Mouse (Mus musculus) lung, adult 18-20 months (tissue): ENCODE results near the gene Ldhb.
"Not testable (repeated sequence)": the region's sequence is repeated elsewhere in the genome, so short reads cannot be mapped to it uniquely, and the experiment has no call there.

Source experiments
- DNase-seq, 2 experiments: peaks; one replicate each; pipeline ENCODE4 v3.0.0; 2022; ENCODE audit warnings: mixed read lengths in 2 of 2

The Ldhb gene

DNA sequence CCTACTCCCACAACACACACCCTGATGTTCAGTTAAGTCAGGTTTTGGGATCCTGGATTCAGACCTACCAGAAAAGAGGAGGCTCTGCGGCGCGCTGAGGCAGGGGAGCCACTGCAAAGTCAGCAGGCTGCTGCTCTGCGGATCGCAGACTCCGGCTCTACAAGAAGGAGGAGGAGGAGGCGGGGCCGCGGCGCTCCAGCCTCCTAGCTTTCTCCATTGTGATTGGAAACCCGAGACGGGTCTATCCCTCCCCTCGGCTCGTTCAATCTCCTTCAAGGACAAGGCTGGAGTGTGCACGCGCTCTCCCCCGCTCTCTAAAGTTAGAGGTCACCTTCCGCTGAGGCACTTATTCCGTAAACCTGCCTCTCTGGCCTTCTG lies at the start of gene Ldhb:
Gene Ldhb (minus strand): TSS at position 173 of the 378 bp plus-strand sequence.
- peak; percentile 92 to 94 for DNase-seq

DNA sequence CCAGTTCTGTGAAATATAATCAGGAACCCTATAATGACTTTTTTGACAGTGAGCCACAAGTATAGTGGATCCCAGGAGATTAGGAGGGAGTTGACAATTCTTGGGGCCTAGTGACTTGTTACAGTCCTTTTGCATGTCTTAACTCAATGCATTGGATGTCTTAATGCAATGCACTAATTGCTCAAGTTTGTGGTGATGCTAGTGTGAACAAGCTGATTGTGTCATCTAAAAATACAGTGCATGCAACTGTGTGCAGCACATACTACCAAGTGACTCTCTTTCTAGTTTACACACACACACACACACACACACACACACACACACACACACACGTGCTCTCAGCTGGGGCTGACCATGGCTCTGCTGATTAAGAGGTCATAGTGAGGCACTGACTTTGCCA lies 48.2 kb upstream of the Ldhb start:
- no peak for DNase-seq

DNA sequence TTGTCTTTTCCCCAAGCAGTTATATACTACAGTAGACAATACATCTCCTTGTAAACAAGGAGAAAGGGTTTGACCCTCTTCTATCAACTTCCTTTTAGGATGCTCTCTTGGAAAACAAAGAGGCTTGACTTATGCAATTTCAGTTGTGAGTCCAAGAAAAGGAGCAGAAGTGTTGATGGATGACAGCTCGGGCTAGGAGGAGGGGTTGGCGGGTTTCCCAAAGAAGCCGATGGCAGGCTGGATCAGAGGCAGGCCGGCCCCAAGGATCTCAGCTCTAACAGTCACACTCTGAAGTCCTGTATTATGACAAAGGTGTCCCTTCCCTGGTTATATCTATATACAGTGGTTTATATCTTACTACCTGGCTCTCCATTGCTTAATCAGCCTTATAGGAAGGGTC lies 43.7 kb upstream of the Ldhb start:
- DNase-seq: peak in 1 of 2 experiments; percentile 34

DNA sequence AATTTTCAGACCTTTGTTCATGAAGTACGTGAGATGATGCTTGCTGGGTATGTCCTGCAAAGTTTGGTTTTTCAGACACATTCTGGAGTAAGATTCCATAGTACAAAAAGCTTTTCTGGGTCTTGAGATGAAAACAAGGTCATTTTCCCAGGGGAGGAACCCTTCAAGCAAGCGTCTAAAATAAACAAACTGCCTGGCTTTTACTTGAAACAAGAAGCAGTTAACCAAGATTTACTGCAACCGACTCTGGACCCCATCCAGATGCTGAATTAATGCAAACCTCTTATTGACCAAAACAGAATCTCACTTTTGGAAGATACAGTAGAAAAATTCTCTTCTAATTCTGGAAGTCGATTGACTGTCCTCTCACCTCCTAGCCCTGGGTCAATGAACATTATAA lies 43.1 kb upstream of the Ldhb start:
- DNase-seq: no peak

DNA sequence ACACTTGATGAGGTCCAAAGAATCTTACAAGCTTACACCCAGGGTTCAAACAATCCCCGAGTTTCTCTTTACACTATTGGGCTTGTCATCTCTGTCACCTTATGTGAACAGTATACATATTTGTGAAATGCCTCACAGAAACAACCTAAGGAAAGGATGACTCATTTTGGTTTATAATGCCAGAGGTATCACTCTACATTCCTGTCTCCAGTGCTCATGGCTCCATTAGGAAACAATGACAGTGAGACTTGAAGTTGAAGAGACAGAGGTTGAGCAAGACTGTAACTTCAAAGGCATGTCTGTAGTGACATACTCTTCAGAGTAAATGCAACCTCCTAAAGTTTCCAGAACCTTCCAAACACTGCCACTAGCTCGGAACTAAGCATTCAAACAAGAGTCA lies 40.6 kb upstream of the Ldhb start:
- no peak for DNase-seq

- no peak for DNase-seq
These were observed 37.4 kb upstream of the Ldhb start for GRCm38 (mm10) chr6:142545132-142545531.

- no peak for DNase-seq
These were observed 35.9 kb upstream of the Ldhb start for GRCm38 (mm10) chr6:142543648-142544047.

DNA sequence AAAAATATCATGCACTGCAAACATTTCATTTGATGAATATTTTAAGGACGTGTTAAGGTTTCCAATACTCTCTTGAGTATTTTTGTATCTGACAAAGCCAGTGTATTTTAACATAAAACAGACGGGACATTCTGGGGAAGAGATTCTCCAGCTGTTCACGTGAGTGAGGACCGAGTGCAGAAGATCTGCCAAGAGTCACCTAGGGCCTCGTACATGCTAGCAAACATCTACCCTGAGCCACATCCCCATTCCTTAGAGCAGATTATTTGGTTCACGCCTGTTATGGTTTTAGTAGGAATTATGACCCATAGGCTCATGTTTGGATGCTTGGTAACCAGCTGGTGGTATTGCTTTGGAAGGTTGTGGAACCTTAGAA lies 35.0 kb upstream of the Ldhb start:
- DNase-seq: no peak

DNA sequence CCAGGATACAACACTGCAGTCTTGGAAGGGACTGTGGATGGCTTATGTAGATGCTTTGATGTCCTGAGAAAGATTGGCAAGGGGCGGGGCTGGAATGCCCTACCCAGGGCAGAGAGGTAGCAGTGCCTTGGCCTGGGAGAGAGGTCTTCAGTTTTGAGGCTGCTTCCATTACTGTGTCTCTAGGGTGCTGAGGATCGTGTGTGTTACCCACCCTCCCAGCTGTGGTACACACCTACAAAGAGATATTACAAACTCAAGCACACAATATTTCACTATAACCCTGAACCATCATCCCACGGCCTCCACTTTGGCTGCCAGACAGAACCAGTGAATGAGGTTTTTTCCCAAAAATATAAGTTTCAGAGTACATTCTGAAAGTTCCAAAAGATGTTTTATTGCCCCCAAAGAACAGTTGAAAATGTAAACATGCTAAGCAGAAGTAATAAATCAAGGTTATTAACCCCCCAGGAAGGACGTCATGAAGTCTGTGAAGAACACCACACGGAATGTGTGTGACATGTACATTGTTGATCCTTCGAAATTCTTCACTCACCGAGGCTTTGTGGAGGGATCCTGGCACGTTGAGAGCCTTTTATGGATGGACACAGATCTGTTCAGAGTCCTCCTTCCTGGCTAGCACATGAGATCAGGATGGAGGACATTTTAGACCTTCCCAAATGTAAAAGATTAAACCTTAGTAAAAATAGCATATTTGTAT lies 34.5 kb upstream of the Ldhb start:
- no peak for DNase-seq

DNA sequence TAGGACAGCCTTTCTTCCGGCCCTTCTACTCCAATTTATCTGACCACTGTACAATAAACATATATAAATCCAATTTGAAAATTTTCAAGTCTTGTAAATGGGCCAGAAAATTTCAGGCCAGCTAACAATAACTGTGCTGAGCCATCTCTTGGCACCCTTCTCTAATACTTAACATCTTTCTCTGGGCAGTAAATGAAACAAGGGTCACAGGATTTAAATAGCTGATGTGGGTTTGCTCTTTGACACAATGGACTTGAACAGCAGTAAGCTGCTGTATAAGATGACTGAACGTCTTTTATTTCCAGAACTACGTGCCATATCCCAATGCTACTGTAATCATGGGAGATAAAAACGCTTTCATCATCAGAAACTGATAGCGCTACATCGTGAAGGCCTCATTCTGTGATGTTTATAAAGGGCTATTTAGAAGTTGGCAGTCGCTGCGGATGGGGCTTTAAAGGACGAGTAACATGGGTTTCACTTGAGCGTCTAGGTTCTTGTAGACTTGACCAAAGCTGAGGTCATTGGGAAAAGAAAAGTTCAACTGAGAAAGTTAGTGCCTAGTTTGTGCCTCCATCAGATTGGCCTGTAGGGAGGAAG lies 32.9 kb upstream of the Ldhb start:
- no peak for DNase-seq

DNA sequence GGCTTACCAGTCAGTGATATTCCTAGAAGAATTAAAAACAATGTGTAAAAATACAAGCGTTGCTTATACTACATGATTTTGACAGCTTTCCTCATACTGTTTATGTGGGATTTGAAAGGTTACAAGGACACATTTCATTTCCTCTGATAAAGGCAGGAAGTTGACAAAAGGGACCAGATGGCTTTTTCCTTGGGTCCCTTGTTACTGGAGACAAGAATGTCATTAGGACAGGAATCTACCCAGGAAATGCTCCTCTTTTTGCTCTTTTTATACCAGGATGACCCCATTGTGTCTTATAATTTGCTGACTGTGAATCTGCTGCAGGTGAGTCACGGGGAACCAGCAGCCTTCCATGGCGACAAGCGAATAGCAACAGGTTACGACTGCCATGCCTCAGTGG lies 32.4 kb upstream of the Ldhb start:
- DNase-seq: no peak

- peak in 1 of 2 experiments; percentile 20 for DNase-seq
These were observed 30.7 kb upstream of the Ldhb start for GRCm38 (mm10) chr6:142538503-142538902.

DNA sequence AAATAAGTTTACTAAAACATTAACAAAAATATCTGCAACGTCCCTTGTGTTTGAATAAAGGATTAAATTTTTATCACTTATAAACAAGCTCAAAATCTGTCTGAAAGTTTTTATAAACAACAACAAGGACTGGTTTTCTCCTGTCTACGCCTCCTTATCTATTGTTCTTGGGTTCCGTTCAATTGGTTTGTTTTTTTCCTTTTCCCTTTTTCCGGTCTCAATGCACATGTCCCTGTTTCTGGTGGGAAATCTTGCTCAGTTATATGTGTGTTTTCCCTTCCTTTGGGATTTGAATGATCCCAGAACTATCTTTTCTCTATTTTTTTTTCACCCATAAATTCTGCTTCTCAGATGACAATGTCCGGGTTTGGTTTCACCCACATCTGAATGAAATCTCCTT lies 25.7 kb upstream of the Ldhb start:
- no peak for DNase-seq

GRCm38 (mm10) chr6:142532686-142533085 lies 24.9 kb upstream of the Ldhb start:
- DNase-seq: no peak

GRCm38 (mm10) chr6:142532141-142532540 lies 24.4 kb upstream of the Ldhb start:
- no peak for DNase-seq

DNA sequence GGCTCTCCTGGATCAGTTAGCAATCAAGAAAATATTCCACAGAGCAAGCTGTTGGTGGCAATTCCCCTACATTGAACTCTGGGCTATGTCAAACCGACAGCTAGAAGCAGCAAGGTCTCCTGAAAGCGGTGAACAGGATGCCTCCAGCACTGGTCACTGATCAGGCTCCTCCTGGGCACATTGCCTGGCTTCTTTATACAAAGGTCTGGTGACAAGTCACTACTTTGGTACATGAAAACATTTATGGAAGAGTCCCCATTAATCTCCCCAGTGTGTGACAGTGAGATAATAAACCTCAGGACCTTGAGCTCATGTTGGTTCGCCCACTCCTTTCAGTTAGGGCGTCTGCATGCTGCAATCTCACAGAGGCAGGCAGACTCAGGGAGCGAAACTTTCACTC lies 22.6 kb upstream of the Ldhb start:
- DNase-seq: no peak

- DNase-seq: no peak
These were observed 21.9 kb upstream of the Ldhb start for GRCm38 (mm10) chr6:142529680-142530079.

- no peak for DNase-seq
These were observed 20.3 kb upstream of the Ldhb start for GRCm38 (mm10) chr6:142527931-142528562.

DNA sequence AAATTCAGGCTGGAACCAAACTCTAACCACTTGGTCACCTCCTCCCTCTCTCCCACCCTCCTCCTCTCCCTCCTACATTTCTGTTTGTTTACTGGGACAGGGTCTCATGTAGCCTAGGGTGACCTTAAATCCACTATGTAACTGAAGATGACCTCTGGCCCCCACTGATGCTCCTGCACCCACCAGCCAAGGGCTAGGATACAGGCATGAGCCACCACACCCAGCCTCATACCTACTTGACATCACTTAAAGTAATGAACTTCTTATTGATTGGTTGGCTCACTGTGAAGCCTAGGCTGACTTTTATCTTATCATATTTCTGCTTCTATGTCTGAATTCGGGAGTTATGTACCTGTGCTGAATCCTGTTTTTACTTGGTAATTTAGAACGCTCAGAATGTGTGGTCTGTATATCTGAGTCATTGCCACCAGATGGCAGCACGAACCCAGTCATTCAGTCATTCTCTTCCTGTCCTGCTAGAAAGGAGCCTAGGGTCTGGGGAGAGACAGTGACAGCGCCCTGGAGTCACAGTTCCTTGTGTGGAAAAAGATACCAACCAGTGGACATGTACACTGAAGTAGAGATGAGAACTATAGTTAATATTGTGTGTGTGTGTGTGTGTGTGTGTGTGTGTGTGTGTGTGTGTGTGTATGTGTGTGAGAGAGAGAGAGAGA lies 17.0 kb upstream of the Ldhb start:
- DNase-seq: peak; percentile 48 to 52

- DNase-seq: no peak
These were observed 13.9 kb upstream of the Ldhb start for GRCm38 (mm10) chr6:142521591-142522110.

DNA sequence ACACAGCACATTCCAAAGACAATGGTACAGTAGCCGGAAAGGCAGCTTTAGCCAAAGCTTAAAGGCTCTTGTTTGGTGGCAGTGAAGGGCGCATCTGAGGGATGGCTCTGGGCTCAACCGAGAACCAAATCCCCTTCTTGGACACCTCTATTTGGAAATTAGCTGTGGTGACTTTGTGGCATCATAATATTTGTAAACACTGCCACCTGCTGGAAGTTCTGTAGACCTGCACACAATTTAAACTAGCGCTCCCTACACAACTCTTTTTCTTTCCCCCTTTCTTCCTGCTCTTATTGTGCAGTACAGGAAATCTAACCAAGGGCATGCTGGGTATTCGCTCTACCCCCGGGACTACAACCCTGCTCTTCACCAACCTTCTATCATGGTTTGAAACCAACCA lies 11.4 kb upstream of the Ldhb start:
- DNase-seq: no peak

DNA sequence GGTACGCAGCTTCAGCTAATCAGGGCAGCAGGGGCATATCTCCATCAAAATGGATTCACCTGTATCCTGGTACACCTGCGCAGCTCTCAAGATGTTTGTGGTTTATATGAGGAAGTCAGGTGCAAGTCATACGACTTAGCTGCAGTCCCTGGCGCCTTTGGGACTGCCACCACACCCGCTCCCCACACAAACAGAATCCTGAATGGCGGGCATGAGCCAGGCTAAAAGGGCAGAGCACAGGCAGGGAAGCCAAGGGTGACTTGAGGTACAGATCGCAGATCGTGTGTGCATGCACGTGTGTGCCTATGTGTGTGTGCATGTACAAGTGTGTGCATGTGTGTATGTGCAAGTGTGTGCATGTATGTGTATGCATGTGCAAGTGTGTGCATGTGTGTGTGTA lies 7.6 kb upstream of the Ldhb start:
- not testable (repeated sequence) for DNase-seq

GRCm38 (mm10) chr6:142514912-142515311 lies 7.2 kb upstream of the Ldhb start:
- DNase-seq: peak; percentile 18 to 38

- DNase-seq: peak in 1 of 2 experiments; percentile 30
These were observed 5.1 kb upstream of the Ldhb start for GRCm38 (mm10) chr6:142512902-142513301.
